Mouse (Mus musculus) spleen, embryonic (tissue): ENCODE measurements around the gene Blnk.

Experiments used
- CTCF ChIA-PET: fragments of 350-600 bp; sonication (Branson Sonifier 250); formaldehyde crosslinking; loops from one replicate; lab custom pipeline; 2022; lab: Charles Lee

The Blnk gene

DNA sequence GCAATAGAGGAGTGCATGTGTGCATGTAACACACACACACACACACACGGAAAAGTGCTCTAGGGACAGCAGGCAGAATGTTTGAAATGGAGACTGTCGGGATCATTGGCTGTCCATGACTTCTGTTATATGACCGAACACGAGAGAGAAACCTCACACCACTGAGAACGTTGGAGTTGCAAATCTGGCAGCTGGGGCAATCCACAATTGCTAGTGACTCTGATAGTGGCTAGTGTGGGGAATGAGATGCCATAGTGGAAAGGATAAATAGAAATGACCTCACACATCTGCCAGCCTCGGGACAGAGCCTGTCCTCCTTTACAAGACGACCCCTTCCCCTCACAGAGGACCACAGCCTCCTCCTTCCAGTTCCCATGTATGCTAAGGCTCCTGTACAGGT, 23.6 kb downstream of the Blnk start:
- CTCF ChIA-PET = interaction anchor here (1.1 kb wide), 1 partner anchor 18 kb away, joined by 9 read pairs; no protein-coding TSS in a partner anchor

DNA sequence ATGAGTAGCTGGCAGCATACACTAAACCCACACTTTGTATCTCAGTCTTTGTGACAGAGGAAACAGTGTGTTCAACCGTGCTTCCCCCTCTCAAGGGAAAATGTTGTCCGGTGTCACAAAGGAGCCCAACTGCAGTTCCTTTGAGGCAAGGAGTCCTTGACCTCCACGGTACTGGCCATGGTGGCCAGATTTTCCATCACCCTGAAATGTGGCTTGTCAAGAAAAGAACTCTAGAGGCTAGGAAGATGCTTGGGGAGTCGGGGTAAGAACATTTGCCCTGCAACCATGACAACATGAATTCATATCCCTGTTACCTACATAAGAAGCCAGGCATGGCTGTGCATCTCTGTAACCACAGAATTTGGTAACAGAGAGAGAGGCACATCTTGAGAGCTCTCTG, 24.0 kb downstream of the Blnk start:
- CTCF ChIA-PET = interaction anchor here (1.1 kb wide), 1 partner anchor 19 kb away, joined by 9 read pairs; no protein-coding TSS in a partner anchor

DNA sequence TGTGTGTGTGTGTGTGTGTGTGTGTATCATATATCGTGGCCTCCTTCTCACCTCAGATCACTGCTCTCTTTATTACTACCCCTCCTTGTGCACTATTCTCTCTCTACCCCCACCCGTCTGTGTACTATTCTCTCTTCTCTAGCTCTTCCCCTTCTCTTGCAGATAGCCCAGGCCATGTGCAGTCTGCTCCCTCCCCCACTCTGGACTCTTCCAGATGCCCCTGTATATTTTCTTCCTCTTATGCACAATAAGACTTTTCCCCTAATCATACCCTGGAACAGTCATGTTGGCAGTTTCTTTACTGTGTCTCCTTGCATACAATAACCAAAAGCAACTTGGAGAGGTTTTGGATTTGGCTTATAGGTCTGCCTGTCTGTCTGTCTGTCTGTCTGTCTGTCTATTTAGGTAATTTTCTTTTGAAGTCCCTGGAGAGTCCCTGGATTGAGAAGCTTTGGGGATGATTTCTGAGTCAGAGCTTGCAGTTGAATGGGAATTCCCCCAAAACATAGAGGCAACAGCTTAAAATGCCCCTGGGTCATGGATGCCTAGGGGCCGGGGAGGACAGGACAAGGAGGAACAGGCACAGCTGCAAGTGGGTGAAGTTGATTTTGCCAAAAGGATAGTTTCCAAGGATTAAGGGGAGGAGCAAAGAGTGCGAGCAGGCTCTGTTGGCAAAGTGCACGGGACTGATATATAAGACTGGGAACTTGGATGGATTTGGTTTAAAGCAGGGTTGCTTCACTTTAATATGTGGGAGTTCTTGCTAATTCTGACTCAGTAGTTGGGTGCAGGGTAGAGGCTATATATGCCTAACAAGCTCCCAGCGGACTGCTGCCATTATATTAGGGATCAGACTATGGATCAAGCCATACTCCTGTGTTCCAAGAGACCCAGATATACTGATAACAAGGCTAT, 29.1 kb downstream of the Blnk start:
- CTCF ChIA-PET = interaction anchor here (0.6 to 1.6 kb wide), 4 partner anchors 12 to 304 kb away, joined by 3 to 7 read pairs (median 4); no protein-coding TSS in a partner anchor

DNA sequence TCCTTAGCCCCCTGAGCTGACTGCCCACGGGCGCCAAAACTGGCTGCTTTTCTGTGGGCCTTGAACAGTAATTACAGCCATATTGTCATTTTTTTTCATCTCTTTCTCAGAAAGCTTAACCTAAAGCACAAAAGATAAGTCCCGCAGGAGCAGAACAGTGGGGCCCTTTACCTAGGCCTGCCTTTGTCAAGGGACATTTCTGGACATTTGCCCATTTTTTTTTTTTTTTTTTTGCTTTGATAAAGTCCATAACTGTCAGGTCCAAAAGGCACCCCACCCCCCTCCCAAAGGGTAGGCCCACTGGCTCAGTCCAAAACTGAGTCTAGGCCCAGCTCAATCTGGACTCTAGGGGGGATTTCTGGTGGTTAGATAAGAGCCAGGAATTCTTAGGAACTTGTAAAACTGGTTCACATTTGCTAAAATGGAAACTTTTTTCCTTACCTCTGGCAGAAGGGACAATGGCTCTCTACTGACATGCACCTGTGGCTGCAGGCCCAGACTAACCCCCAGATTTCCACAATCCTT, 29.9 kb downstream of the Blnk start:
- CTCF ChIA-PET = interaction anchor here (0.6 to 1.6 kb wide), 6 partner anchors 13 to 304 kb away, joined by 3 to 14 read pairs (median 4); no protein-coding TSS in a partner anchor

DNA sequence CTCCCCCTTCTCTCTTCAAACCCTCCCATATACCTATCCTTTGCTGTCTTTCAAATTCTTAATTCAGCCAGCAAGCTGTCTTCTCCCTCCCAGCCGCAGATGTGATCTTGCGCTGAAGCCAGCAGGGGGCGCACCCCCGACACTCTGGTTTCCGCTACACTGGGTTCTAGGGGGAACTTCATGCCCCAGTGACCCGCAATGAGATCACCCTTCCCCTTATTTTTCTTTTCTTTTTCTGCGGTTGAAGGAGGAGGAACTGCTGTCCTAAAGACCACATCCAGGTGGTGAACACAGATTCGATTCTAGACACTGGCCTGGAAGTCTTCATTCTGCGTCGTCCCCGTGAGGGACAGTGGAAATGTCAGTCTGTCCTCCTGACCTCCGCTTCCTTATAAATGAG, 31.3 kb downstream of the Blnk start:
- CTCF ChIA-PET = interaction anchor here (1.2 kb wide), 1 partner anchor 9 kb away, joined by 3 read pairs; no protein-coding TSS in a partner anchor

DNA sequence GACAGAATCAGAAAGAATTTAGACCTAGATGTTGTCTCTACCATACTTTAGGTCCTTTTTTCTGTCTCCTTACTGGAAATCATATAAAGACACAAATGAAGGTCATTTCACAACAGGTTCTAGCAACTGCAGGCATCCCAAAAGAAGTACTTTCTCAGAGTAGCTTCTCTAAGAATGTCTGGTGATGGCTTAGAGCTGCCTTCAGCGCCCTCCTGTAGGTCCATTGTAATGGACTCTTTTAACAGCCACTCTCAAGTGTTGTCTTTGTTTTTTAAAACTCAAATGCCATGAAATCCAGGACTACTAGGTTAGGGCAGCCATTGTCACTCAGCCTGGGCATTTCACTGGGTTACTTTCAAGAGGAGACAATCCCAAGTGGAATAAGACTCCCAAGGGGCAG, 35.4 kb downstream of the Blnk start:
- CTCF ChIA-PET = no interaction called here

GRCm38 (mm10) chr19:40946937-40947577, 47.3 kb downstream of the Blnk start:
- CTCF ChIA-PET = no interaction called here

DNA sequence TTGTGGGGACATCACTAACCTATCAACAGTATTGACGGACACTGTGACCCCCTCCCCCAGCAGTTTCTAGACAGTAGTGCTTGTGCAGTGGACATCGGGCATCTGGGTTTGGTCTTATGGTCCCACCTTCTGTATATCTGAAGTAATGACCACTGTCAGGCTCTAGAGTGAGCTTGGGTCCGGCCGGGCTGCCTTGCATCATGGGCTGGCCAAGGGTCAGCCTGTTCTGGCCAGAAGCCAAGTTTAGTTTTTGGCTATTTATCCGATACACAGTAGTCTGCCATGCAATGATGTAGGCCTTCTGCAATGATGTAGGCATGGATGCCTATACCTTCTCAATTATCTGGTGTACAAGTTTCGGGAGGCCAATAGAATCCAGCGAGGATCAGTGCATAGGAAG, 50.8 kb downstream of the Blnk start:
- CTCF ChIA-PET = no interaction called here

GRCm38 (mm10) chr19:40936038-40936437, 58.3 kb downstream of the Blnk start:
- CTCF ChIA-PET = no interaction called here

- CTCF ChIA-PET = no interaction called here
Observed at GRCm38 (mm10) chr19:40935376-40935775, 59.0 kb downstream of the Blnk start.

GRCm38 (mm10) chr19:40931581-40932369, 62.6 kb downstream of the Blnk start:
- CTCF ChIA-PET = no interaction called here

- CTCF ChIA-PET = no interaction called here
Observed at GRCm38 (mm10) chr19:40895393-40895703, 99.0 kb downstream of the Blnk start.

DNA sequence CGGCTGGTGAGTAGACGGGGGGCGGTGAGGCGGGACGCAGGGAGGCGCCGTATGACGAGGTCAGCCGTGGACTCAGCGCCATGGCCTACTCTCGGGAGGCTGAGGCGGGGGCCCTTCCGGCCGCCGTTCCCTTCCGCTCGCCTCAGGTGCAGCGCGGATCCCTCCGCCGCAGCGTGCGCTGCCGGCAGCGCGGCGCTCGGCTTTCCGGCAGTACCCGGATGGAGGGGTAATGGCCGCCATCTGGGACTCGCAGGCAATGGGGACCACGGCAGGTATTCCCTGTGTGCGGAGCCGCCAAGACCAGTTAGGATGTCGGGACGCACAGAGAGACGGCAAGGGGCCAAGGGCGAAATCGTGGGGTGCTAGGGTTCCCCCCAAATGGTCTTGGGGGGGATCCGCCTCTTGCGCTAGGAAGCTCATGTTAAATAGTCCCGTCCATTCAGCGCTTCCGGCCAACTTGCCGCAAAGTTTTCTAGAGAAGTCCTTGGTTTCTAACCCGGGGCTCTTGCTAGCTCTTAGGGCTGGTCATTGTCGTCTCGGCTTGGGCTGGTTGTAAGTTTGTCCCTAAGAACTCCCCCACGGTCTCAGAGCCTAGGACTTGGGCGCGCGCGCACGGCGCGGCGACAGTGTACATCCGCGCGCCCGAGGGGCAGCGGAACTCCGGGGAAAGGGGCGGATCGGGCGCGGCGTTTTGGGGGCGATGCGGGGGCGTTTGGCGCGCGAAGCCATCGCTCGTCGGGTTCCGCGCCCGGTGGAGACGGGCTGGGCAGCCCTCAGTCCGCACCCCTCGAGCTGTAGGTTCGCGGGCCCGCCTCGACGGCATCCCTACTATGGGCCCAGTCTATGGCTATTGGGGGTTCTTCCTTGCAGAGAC, 99.6 kb downstream of the Blnk start, which contains the start of gene Zfp518a:
Gene Zfp518a, plus strand, starts transcription at position 187 of the 874 bp plus-strand sequence.
- CTCF ChIA-PET = no interaction called here

- CTCF ChIA-PET = interaction anchor here (0.5 kb wide), 1 partner anchor 20 kb away, joined by 3 read pairs; no protein-coding TSS in a partner anchor
Observed at GRCm38 (mm10) chr19:40894071-40894506, 100.2 kb downstream of the Blnk start.

DNA sequence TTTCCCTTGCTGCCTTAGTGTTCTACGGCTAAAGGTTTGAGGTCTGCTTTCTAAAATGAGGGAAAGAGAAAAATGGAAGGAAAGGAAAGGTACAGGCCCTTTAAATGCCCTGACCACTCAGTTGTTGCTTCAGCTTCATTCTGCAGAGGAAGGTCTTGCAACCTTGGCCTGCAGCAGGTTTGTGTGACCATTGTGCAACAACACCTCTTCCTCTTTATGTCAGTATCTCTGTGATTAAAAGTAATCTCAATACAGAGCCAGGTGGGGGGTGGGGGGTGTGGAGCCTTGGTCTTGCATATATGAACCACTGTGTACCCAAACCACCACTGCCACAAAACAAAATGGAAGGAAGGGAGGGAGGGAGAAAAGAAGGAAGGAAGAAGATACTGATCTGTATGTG, 105.4 kb downstream of the Blnk start:
- CTCF ChIA-PET = no interaction called here

DNA sequence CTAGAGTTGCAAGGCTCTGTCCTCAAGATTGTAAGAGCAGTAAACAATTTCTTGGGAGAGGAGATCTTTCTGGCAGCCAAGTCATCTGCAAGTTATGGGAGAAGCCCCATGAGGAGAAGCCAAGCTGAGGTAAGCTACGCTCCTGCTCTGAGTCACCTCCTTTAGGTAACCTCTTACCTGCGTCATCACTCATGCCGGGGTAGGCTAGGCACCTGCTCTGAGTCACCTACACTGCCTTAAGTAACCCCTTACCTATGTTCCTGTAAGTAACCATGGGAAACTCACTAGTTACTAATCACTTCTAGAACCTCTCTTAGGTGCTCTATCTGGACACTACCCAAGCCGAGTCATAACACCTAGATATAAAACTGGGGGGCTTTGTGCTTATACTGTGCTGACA, 112.6 kb downstream of the Blnk start:
- CTCF ChIA-PET = no interaction called here
